Mouse (Mus musculus): ENCODE results near the gene Cygb. TPM values are rescaled to one million over a fixed set of nuclear protein-coding genes. Genes with fewer than 3 reads are reported as not detected.
"Not testable (repeated sequence)": the region's sequence is repeated elsewhere in the genome, so short reads cannot be mapped to it uniquely, and the experiment has no call there.

Cygb gene
- total RNA-seq, 2 experiments from 2014 or later = 9.6 to 14.7 TPM

GRCm38 (mm10) chr11:116613234-116613633, 40.9 kb downstream of the Cygb start:
- Histone ChIP-seq H3K4me3 (no peak overlapping the region), H3K27ac (peak overlapping the region; percentile 68)
- TF ChIP-seq CTCF (IDR thresholded peaks at IDR 0.05) = no peak
- intact Hi-C loops (cut with DNase I) = no loop called here
- DNase-seq = peak; percentile 44

- Histone ChIP-seq H3K4me3 (no peak overlapping the region), H3K27ac (peak overlapping the region; percentile 68)
- TF ChIP-seq CTCF (IDR thresholded peaks at IDR 0.05) = no peak
- intact Hi-C loops (cut with DNase I) = no loop called here
- no peak for DNase-seq
Observed at GRCm38 (mm10) chr11:116612554-116612953, 41.6 kb downstream of the Cygb start.

- intact Hi-C loops (cut with DNase I) = no loop called here
- no peak for DNase-seq
- no peak overlapping the region for H3K4me3 ChIP-seq
- TF ChIP-seq CTCF (IDR thresholded peaks at IDR 0.05) = no peak
- no peak overlapping the region for H3K27ac ChIP-seq
Observed at GRCm38 (mm10) chr11:116611883-116612282, 42.2 kb downstream of the Cygb start.

GRCm38 (mm10) chr11:116611168-116611567, 42.9 kb downstream of the Cygb start:
- intact Hi-C loops (cut with DNase I); H3K27ac ChIP-seq; DNase-seq; H3K4me3 ChIP-seq: not testable (repeated sequence)

- intact Hi-C loops (cut with DNase I) = no loop called here
Observed at GRCm38 (mm10) chr11:116609965-116610630, 44.0 kb downstream of the Cygb start.

GRCm38 (mm10) chr11:116607717-116608116, 46.4 kb downstream of the Cygb start:
- no peak overlapping the region for H3K4me3 ChIP-seq
- TF ChIP-seq CTCF (IDR thresholded peaks at IDR 0.05) = no peak
- DNase-seq = no peak
- intact Hi-C loops (cut with DNase I) = no loop called here
- H3K27ac ChIP-seq = no peak overlapping the region

More at GRCm38 (mm10) chr11:116609965-116610630, 44.0 kb downstream of the Cygb start:
- Histone ChIP-seq H3K27ac (no peak overlapping the region), H3K4me3 (no peak overlapping the region)
- no peak for TF ChIP-seq CTCF (IDR thresholded peaks at IDR 0.05)
- peak; percentile 7 for DNase-seq

GRCm38 (mm10) chr11:116604097-116604496, 50.0 kb downstream of the Cygb start:
- H3K27ac ChIP-seq = no peak overlapping the region
- no peak for TF ChIP-seq CTCF (IDR thresholded peaks at IDR 0.05)
- H3K4me3 ChIP-seq = no peak overlapping the region
- no peak for DNase-seq
- intact Hi-C loops (cut with DNase I) = no loop called here

GRCm38 (mm10) chr11:116603339-116603738, 50.8 kb downstream of the Cygb start:
- intact Hi-C loops (cut with DNase I) = loop anchor here (2.0 kb wide), 1 partner anchor 25 kb away; no protein-coding TSS in a partner anchor
- TF ChIP-seq CTCF (IDR thresholded peaks at IDR 0.05) = peak; percentile 69
- DNase-seq = peak; percentile 60
- no peak overlapping the region for H3K27ac ChIP-seq
- H3K4me3 ChIP-seq = no peak overlapping the region

- no peak for DNase-seq
- Histone ChIP-seq H3K4me3 (no peak overlapping the region), H3K27ac (no peak overlapping the region)
- intact Hi-C loops (cut with DNase I) = loop anchor here (2.0 kb wide), 1 partner anchor 27 kb away; no protein-coding TSS in a partner anchor
- no peak for TF ChIP-seq CTCF (IDR thresholded peaks at IDR 0.05)
Observed at GRCm38 (mm10) chr11:116602043-116602442, 52.1 kb downstream of the Cygb start.

- TF ChIP-seq CTCF (IDR thresholded peaks at IDR 0.05) = no peak
- intact Hi-C loops (cut with DNase I) = no loop called here
- no peak overlapping the region for H3K27ac ChIP-seq
- H3K4me3 ChIP-seq = no peak overlapping the region
- no peak for DNase-seq
Observed at GRCm38 (mm10) chr11:116601166-116601565, 52.9 kb downstream of the Cygb start.

GRCm38 (mm10) chr11:116599230-116599629, 54.9 kb downstream of the Cygb start:
- intact Hi-C loops (cut with DNase I) = no loop called here
- Histone ChIP-seq H3K27ac (no peak overlapping the region), H3K4me3 (no peak overlapping the region)
- no peak for DNase-seq
- no peak for TF ChIP-seq CTCF (IDR thresholded peaks at IDR 0.05)

- intact Hi-C loops (cut with DNase I) = no loop called here
- H3K27ac ChIP-seq = no peak overlapping the region
- DNase-seq = no peak
- H3K4me3 ChIP-seq = no peak overlapping the region
- TF ChIP-seq CTCF (IDR thresholded peaks at IDR 0.05) = no peak
Observed at GRCm38 (mm10) chr11:116598193-116598592, 55.9 kb downstream of the Cygb start.

- Histone ChIP-seq H3K27ac (no peak overlapping the region), H3K4me3 (no peak overlapping the region)
- intact Hi-C loops (cut with DNase I) = no loop called here
- TF ChIP-seq CTCF (IDR thresholded peaks at IDR 0.05) = no peak
- DNase-seq = no peak
Observed at GRCm38 (mm10) chr11:116596766-116597165, 57.3 kb downstream of the Cygb start.

Other genes starting within 250 kb of the Cygb start
- gene Rnf157, start 241.3 kb downstream of the Cygb start, total RNA-seq (2021) = 10 to 100 TPM; 24.3 to 32.0 TPM
- 10 to 100 TPM; 38.7 to 50.9 TPM for gene Ubald2, start 220.2 kb downstream of the Cygb start, total RNA-seq (2021)
- under 1 TPM in 1 of 2 experiments, not detected in 1; 0.06 TPM for gene Qrich2, start 188.1 kb downstream of the Cygb start, total RNA-seq (2021)
- 10 to 100 TPM; 14.2 to 15.1 TPM for gene Prpsap1, start 160.1 kb downstream of the Cygb start, total RNA-seq (2021)
- 1 to 10 TPM in 1 of 2 experiments, under 1 TPM in 1; 0.36 to 1.7 TPM for gene Sphk1, start 123.4 kb downstream of the Cygb start, total RNA-seq (2021)
- 10 to 100 TPM; 19.4 to 22.9 TPM for gene Ube2o, start 72.9 kb downstream of the Cygb start, total RNA-seq (2021)
- not detected for gene Aanat, start 67.9 kb downstream of the Cygb start, total RNA-seq (2021)
- 10 to 100 TPM; 11.6 to 14.4 TPM for gene Rhbdf2, start 27.3 kb downstream of the Cygb start, total RNA-seq (2021)
- gene Prcd, start 779 bp downstream of the Cygb start, total RNA-seq (2021) = 1 to 10 TPM in 1 of 2 experiments, not detected in 1; 1.0 TPM
- not detected for gene St6galnac1, start 121.2 kb upstream of the Cygb start, total RNA-seq (2021)
- gene Mxra7, start 173.7 kb upstream of the Cygb start, total RNA-seq (2021) = 10 to 100 TPM in 1 of 2 experiments, 1 to 10 TPM in 1; 6.7 to 12.7 TPM
- gene Mettl23, start 189.0 kb upstream of the Cygb start, total RNA-seq (2021) = 10 to 100 TPM; 35.4 to 42.9 TPM
- gene Jmjd6, start 189.1 kb upstream of the Cygb start, total RNA-seq (2021) = 10 to 100 TPM; 21.7 to 30.4 TPM
- 10 to 100 TPM; 21.5 to 23.9 TPM for gene Mfsd11, start 198.1 kb upstream of the Cygb start, total RNA-seq (2021)
- gene Srsf2, start 198.8 kb upstream of the Cygb start, total RNA-seq (2021) = 10 to 100 TPM; 81.8 to 84.8 TPM

Data from gastrocnemius, adult 2 months (tissue).